Mouse (Mus musculus) heart, adult 18-20 months (tissue): ENCODE results near the gene Tigd3. TPM values are rescaled to one million over a fixed set of nuclear protein-coding genes. Genes with fewer than 3 reads are reported as not detected.

Source experiments
- DNase-seq, 2 experiments: peaks; one replicate each; pipeline ENCODE4 v3.0.0; 2021 to 2022; ENCODE audit warnings: mixed read lengths in 1 of 2
- total RNA-seq, 2 experiments: library from RNA; stranded (reverse); gene quantifications; 2 replicates each; pipeline ENCODE4 v1.2.3; 2021

The Tigd3 gene
- total RNA-seq, 2 experiments from 2014 or later: 0.35 TPM; not detected in 1

DNA sequence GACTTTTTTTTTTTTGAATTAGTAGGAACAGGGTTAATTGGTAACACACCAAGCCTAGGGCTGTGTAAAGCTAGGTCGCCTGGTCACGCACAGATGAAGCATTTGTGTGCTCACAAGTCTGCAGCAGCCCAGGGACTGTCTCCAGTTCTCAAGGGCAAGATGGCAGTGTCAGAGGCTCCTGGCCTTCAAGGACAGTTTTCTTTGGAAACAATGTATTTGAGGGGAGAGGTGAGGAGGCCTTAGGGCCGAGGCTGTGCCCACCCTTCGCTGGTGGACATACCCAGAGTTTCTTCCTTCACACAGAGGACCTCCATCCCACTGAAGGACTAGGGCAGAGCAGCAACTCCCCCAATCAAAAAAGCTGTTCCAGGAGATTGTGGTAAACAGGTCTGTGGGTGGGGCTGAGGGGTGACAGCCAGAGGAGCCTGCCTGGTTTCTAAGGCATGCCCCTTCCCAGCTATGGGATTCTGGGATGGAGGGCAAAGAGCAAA lies 46.6 kb downstream of the Tigd3 start:
- peak in 1 of 2 experiments; percentile 72 for DNase-seq

DNA sequence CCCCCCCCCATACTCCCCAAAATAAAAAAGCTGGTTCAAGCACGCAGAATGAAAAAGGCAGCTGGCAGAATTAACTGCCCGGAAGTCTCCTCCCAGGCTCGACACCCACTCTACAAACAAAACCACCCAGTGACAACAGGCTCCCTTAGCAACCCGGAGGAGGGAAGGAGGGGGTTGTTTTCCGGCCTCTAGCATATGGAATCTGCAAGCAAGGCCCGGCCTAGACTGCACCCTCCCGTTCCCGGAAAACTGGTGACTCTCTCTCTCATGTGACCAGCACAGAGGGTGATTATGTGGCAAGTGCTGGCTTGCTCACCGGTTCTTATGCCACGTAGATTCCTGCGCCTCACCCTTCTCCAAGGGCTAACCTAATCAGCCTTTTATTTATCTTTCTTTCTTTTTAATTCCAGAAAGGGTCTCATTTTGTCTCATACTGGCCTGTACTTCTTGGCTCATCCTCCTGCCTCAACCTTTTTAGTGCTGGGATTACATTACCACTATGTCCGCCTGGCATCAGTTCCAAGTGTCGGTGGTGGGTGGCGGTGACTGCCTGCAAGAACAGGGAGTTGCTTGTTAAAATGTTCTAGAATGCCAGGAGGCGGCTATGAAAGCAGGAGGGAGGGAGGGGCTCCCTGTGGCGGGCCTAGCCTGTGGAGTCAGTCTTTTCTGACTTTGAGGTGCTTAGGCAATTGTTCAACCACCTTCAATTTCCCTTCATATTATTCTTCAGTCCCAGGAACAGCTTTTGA lies 47.2 kb downstream of the Tigd3 start:
- DNase-seq: peak; percentile 92 to 97

DNA sequence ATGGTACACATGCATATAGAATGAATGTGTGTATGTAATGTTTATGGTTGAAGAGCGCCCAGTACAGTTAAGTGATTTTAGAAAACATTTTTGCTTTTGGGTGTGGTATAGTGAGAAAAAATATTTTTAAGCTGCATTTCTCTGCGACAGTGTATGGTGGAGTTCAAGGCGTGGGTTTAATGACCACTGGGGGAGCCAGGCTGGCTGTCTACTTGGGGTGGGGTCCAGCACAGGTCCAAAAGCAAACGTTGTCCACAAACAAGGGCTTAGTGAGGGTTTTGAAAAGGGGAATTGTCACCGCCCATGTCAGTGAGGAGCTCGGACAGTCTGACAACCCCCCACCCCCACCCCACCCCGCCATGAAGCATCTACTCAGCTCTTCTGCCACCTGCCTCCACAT lies 47.8 kb downstream of the Tigd3 start:
- peak in 1 of 2 experiments; percentile 75 for DNase-seq

GRCm38 (mm10) chr19:5845319-5846135 lies 48.4 kb downstream of the Tigd3 start:
- DNase-seq: peak; percentile 98 to 99

DNA sequence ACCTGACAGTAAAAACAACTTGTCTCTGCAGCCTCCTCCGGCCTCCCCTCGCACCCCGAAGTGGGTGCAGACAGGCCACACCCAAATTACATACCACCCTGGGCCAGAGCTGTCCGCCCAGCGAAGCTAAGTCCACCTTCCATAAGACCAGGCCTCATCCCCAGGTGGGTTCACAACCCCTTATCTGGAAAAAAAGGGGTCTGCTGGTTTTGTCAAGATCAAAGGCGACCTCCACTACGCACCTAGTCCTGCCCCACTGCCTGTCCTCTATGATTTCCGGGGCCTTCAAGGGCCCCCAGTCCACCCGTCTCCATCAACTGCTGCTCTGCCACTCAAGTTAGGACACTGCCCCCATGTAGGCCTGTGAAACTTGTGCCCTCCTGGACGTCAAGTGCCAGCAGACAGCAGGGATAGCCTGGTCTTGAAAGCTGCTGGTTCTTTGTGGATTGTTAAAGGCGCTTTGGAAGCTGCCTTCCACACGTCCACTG lies 49.1 kb downstream of the Tigd3 start:
- DNase-seq: no peak

DNA sequence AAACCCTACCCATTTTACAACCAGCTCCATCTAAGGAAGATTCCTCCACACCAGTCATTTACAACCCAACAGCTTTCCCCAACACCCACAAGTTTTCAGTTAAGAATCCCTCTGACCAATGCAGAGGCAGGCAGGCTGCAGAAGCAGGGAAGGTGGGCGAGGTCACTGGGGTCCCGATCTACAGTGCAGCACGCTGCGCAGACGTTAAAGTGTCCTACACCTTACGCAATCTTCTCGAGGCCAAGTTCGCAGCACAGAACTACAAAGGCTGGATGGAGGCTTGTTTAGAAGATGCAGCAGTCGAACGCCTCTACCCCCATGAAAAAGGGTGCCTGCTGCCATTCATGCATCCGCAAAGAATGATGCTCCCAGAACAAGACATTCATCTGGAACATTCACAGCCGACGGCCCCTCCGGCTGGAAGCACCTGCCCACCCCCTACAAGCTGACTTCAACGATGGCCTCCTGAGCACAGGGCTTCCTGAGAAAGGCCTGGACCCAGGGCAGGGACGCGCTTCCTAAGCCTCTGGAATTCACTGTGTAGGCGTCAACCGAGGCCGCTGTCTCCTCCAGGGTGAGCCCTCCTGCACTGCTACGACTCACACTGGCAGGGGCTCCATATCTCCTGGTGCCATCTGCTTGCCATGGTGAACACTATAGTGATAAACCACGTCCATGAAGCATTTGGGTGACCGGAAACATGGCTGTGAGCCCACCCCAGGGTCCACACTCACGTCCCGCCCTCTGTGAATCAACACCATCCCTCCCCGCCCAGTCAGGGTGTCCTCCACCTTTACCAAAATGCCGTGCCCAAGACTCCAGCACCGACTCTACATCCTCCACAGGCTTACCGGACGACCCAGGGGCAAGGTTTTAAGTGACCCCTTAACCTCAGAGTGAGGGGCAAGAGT lies 49.9 kb downstream of the Tigd3 start:
- peak in 1 of 2 experiments; percentile 76 for DNase-seq

DNA sequence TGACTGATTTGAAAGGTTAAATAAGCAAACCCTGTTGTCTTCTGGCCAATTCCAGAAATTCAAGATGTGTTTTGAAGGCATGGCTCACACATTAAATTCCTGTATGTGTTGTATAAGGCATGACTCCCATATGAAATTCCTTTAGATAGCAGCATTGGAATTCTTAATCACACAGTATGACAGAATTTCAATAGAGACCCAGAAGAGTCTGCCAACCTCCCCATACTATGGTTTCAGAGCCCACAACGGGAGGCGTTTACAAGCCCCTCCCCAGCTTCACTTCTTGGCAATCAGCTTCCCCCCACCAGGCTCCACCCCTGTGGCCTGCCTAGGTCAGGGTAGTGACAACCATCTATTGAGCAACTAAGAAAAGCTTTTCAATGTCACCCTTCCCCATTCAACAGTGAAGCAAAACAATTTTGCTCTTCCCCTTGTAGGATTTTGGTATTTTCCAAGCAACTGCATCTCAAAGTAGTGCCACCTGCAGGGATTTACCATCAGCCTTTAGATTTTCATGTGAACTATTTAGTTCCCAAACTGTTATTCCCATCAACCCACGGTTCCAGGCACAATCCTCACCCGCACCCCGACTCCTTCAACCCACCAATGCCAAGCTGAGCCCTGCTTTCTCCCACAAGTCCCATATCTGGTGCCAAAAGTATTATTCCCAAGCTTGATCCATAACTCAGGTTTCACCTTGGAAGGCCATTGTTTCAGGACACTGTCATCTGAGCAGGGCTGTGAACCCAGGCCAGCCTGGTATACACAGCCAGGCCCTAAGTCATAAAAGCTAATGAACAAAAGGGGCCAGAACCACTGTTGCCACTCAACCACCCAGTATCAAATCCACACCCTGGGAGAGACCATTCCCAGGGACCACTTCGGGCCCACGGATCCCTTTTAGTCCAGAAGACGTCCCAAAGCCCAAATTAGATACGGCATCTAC lies 50.9 kb downstream of the Tigd3 start:
- DNase-seq: peak; percentile 75 to 77

GRCm38 (mm10) chr19:5841999-5842784 lies 51.8 kb downstream of the Tigd3 start:
- DNase-seq: peak in 1 of 2 experiments; percentile 63

GRCm38 (mm10) chr19:5841389-5841946 lies 52.5 kb downstream of the Tigd3 start:
- DNase-seq: peak; percentile 79 to 80

Other genes starting within 250 kb of the Tigd3 start
- 10 to 100 TPM; 20.3 to 24.1 TPM for gene Sipa1, start 230.4 kb downstream of the Tigd3 start, total RNA-seq
- gene Map3k11, start 205.4 kb downstream of the Tigd3 start, total RNA-seq: 10 to 100 TPM; 21.5 to 25.2 TPM
- 10 to 100 TPM; 17.3 to 18.4 TPM for gene Pcnx3, start 205.2 kb downstream of the Tigd3 start, total RNA-seq
- gene Kcnk7, start 189.8 kb downstream of the Tigd3 start, total RNA-seq: not detected
- gene Ehbp1l1, start 167.8 kb downstream of the Tigd3 start, total RNA-seq: 100 to 1,000 TPM; 134 to 144 TPM
- gene Fam89b, start 164.5 kb downstream of the Tigd3 start, total RNA-seq: 10 to 100 TPM; 21.6 to 26.0 TPM
- gene Ltbp3, start 153.2 kb downstream of the Tigd3 start, total RNA-seq: 10 to 100 TPM; 30.4 to 35.5 TPM
- gene Scyl1, start 122.7 kb downstream of the Tigd3 start, total RNA-seq: 10 to 100 TPM; 55.1 to 67.8 TPM
- gene Frmd8, start 18.9 kb downstream of the Tigd3 start, total RNA-seq: 10 to 100 TPM in 1 of 2 experiments, 1 to 10 TPM in 1; 7.2 to 10.6 TPM
- gene Slc25a45, start 16.3 kb downstream of the Tigd3 start, total RNA-seq: 1 to 10 TPM; 2.6 to 2.8 TPM
- 10 to 100 TPM; 77.6 to 84.0 TPM for gene Dpf2, start 18.9 kb upstream of the Tigd3 start, total RNA-seq
- 1 to 10 TPM; 6.6 to 9.0 TPM for gene Cdc42ep2, start 30.7 kb upstream of the Tigd3 start, total RNA-seq
- gene Pola2, start 70.1 kb upstream of the Tigd3 start, total RNA-seq: 10 to 100 TPM in 1 of 2 experiments, 1 to 10 TPM in 1; 8.7 to 10.6 TPM
- not detected for gene Slc22a20, start 92.0 kb upstream of the Tigd3 start, total RNA-seq
- gene Capn1, start 121.7 kb upstream of the Tigd3 start, total RNA-seq: 10 to 100 TPM; 32.0 to 40.4 TPM
- gene Syvn1, start 152.4 kb upstream of the Tigd3 start, total RNA-seq: 10 to 100 TPM; 21.1 to 21.3 TPM
- gene Mrpl49, start 163.6 kb upstream of the Tigd3 start, total RNA-seq: 10 to 100 TPM; 42.2 to 47.2 TPM
- 100 to 1,000 TPM; 613 to 618 TPM for gene Fau, start 163.7 kb upstream of the Tigd3 start, total RNA-seq
- gene Znhit2, start 167.0 kb upstream of the Tigd3 start, total RNA-seq: 10 to 100 TPM; 11.1 to 11.2 TPM
- 1 to 10 TPM; 2.1 to 3.0 TPM for gene Tm7sf2, start 174.2 kb upstream of the Tigd3 start, total RNA-seq
- 10 to 100 TPM; 20.9 to 22.2 TPM for gene Vps51, start 183.1 kb upstream of the Tigd3 start, total RNA-seq
- gene Tmem262, start 185.9 kb upstream of the Tigd3 start, total RNA-seq: not detected
- gene Gm28374, start 188.1 kb upstream of the Tigd3 start, total RNA-seq: under 1 TPM in 1 of 2 experiments, not detected in 1; 0.47 TPM
- 10 to 100 TPM; 15.5 to 16.1 TPM for gene Zfpl1, start 190.8 kb upstream of the Tigd3 start, total RNA-seq
- gene Cdca5, start 190.8 kb upstream of the Tigd3 start, total RNA-seq: under 1 TPM in 1 of 2 experiments, not detected in 1; 0.21 TPM
- not detected for gene AC131692.1, start 200.3 kb upstream of the Tigd3 start, total RNA-seq
- not detected for gene Naaladl1, start 211.6 kb upstream of the Tigd3 start, total RNA-seq
- gene Sac3d1, start 224.5 kb upstream of the Tigd3 start, total RNA-seq: 10 to 100 TPM in 1 of 2 experiments, 1 to 10 TPM in 1; 9.2 to 10.0 TPM
- 10 to 100 TPM; 13.9 to 15.2 TPM for gene Snx15, start 234.2 kb upstream of the Tigd3 start, total RNA-seq
- gene Batf2, start 246.8 kb upstream of the Tigd3 start, total RNA-seq: 1 to 10 TPM in 1 of 2 experiments, under 1 TPM in 1; 0.54 to 2.7 TPM
- 10 to 100 TPM; 66.4 to 72.1 TPM for gene Arl2, start 247.4 kb upstream of the Tigd3 start, total RNA-seq